Mouse (Mus musculus) adrenal gland, postnatal 10 days (tissue): Measurements from ENCODE around the gene Ngdn. TPM values are rescaled to one million over a fixed set of nuclear protein-coding genes. Genes with fewer than 3 reads are reported as not detected.
"Not testable (repeated sequence)": the region's sequence is repeated elsewhere in the genome, so short reads cannot be mapped to it uniquely, and the experiment has no call there.

Experiments
- DNase-seq: peaks from one replicate; pipeline ENCODE4 v3.0.0; 2021; ENCODE audit warnings: mixed read lengths
- total RNA-seq, 2 experiments: library from RNA; stranded (reverse); gene quantifications; 2 replicates each; pipeline ENCODE4 v1.2.3; 2021

Gene Ngdn
- total RNA-seq, 2 experiments from 2014 or later = 32.9 to 38.1 TPM

DNA sequence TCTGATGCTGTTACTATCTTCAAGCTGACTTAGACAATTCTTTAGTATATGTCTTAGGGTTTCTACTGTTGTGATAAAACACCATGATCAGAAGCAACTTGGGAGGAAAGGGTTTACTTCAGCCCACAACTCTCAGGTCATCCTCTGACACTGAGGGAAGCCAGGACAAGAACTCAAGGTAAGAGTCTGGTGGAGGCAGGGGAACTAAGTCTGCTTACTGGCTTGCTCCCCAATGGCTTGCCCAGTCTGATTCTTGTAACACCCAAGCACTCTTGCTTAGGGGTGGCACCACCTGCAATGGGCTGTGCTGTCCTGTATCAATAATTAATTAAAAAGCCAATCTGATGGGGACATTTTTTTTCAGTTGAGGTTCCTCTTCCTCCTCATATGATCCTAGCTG, 16.6 kb upstream of the Ngdn start:
- no peak for DNase-seq

DNA sequence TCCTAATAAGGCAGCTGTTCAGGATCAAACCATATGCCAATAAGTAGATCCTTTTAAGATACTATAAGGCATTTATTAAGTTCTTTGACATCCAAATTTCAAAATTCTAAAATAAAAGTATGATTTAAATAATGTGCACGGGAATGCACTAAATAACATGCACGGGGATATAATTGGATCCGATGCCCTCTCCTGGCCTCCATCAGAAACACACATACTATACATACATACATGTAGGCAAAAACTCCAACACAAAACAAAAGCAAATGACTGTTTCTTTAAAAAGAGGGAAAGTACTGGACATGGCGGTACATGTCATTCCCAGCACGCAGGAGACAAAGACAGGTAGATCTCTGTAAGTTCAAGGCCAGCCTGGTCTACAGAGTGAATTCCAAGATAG, 15.4 kb upstream of the Ngdn start:
- DNase-seq = not testable (repeated sequence)

DNA sequence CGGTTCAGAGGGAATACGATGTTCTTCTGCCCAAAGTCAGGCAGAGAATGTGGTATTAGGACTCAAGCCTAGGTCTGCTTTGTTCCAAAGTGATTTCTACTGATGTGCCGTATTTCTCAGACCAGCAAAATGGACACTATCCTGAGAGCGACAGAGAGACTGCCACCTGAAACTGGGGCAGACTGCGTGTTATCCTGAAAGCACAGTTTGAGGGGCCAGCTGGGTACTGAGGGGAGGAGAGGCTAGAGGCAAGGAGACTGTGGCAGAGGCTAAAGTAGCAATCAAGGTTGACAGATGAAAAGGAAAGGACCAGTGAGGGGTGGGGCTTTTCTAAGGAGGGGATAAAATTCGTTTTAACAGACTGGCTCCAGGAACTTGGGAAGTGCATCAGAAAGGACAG, 14.4 kb upstream of the Ngdn start:
- no peak for DNase-seq

DNA sequence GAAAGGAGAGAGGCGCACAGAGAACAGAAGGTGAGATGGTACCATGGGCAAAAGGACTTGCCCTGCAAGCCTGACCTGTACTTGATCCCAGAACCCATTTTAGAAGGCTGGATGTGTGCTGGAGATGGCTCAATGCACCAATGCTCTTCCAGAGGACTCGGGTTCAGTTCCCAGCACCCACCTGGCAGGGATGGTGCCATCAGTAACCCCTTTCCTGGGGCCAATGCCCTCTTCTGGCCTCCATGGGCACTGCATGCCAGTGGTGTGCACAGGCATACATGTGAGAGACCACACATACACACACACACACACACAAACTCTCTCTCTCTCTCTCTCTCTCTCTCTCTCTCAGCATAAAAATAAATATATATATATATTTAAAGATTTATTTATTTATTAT, 13.8 kb upstream of the Ngdn start:
- no peak for DNase-seq

DNA sequence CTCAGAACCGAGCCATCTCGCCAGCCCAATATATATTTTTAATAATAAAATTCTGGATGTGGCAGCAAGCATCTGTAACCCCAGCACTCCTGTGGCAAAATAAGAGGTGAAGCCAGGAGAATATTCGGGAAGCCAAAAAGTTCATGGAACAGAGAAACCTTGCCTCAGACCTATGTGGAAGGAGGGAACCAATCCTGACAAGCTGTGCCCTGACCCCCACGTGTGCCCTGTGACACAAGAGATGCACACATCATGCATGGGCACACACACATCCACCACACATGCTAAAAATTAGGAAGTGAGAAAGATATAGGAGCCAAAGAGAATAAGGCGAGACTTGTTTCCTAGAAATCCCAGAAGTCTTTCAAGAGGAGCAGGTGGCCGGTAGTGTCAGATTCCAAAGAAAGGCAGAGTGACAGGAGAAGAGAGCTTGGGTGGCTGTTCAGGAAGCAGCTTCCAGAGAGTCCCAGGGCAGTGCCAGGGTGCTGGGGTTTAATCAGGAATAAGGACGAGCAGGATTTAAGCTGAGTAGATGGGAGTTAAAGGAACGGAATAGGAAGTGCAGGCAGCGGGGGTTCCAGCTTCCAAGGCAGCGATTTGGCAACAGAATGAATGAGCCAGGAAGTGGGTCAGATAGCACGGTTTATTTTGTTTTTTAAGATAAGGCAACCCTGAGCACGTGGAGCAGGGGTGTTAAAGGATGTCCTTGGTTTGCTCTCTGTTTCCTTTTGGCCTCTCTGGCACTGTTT, 13.1 kb upstream of the Ngdn start:
- DNase-seq = peak; percentile 31

DNA sequence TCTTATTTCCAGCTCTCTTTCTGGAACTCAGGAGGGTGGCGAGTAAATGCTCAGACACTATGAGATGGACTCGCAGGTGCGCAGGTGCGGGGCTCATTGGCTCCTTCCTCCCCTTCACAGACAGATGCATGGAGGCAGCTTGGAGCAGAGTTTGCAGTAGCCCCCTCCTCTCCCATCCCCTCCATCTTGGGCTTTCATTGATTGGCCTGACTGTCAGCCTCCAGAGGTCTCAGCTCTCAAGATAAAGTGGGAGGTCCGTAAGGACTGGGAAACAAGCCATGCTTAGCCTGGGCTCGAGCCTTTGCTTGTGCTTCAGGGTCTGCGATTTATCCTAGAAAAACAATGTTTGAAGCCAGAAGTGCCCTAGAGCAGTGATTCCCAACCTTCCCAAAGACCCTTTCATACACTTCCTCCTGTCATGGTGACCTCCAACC, 12.6 kb upstream of the Ngdn start:
- DNase-seq = no peak

DNA sequence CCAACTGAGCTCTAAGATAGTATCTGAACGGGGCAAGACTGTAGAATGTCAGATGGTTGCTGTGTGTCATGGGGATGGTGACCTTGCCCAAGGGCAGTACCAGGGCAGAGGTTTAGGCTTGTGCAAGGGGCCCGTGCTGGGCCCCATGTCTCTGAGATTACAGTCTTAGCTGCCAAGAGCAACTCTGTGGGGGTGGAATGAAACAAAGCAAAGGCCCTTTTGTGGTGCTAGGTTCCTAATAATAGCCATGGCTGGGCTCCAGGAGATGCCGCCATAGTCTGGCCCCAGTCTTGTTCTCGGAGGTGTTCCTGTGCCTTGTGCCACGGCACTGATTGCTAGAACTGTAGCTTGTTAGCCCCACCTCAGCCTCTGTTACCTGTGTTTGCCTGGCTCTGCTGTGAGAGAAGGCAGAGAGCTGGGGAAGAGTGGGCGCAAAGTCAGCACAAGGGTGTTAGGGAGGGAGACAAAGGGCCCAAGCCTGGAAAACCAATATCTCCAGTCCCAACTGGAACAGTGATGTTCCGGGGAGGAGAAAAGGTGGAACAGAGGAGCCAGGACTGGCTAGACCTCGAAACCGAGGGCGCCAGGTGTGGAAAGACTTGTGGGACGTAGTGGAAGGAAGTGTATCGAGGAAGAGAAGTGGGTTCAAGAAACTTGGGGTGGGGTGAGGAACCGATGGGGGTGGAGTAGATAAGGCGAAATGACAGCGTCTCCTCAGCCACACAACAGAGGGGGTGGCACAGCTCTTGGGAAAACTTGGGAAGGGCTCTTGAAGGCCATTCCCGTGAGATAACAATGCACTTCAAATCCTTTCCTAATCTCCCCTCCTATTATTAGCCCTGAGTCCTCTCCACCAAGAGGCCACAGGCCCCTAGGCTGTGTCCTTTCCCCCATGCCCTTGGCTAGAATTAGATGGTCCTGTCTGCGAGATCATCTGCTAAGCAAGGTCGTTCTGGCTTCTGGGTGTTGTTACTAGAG, 11.1 kb upstream of the Ngdn start:
- peak; percentile 34 for DNase-seq

DNA sequence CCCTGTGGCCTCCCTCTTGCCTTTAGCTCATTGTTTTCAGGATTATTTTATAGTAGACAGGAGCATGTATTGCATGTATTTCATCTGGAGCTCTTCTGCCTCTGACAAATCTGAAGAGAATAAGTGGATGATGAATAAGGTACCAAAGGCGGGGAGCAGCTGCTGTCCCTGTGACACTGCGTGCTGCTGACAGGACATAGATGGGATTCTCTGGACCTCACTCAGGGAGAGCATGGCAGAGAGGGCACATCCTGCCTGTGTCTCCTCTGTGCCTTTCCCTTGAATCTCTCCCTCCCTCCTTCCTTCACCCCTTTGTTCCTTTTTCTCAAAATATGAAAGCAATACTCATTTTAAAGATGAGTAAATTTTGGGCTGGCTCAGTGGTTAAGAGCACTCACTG, 9.7 kb upstream of the Ngdn start:
- no peak for DNase-seq

DNA sequence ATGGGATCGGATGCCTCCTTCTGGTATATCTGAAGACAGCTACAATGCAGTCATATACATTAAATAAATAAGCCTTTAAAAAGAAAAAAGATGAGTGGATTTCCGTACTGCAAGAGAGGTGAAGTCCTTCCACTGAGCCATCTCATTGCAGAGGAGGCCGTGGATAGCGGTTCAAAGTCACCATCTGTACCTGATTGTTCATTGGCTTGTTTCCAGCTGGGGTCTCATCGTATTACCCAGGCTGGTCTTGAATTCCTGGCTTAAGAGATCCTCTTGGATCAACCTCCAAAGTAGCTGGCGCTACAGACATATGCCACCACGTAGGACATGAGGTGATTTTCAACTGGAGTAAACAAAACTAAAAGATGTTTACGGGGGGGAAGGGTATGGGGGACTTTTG, 9.3 kb upstream of the Ngdn start:
- no peak for DNase-seq

DNA sequence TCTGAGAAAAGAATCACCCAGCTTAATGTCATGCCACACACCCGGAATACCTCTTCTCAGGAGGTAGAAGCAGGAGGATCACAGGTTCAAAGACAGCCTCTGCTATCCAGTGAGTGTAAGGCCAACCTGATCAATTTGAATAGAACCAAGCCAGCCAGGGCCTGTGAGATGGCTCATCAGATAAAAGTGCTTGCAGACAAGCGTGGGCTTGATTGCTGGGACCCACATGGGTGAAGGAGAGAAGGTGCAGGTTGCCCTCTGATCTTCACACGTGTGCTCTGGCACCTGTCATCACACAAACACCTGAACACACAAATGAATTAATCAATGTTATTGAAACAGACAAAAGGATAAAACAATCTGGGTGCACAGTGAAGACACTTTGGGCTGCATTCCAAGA, 8.7 kb upstream of the Ngdn start:
- no peak for DNase-seq

DNA sequence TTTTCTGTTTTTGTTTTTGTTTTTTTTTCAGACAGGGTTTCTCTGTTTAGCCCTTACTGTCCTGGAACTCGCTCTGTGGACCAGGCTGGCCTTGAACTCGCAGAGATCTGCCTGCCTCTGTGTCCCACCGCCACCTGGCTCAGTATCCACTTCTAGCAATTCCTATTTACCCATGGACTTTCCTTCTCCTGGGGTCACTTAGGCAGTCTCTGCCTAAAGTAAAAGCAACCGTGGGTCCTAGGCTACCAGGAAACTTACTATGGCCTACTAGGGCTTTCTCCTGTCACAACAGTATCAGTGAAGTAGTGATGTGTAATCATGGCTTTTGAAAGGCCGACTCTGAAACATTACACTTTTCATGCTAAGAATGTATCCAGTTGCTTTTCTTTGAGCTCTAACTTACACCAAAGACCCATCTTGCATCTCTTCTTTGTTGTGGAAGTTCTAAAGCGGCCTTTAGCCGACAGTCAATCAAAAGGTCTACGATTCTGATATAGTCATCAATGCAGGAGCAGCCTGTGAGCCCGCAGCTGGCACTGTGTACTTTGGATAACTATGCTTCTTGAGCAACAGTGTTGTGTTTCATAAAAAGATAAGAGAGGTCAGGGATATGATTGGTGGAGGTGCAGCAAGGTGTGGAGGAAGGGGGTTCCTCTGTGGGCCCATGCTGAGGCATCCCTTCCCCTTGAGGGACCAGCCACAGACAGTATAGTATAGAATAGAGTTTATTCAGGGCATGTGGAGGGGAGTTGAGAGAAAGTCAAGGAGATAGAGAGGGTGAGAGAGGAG, 7.9 kb upstream of the Ngdn start:
- no peak for DNase-seq

DNA sequence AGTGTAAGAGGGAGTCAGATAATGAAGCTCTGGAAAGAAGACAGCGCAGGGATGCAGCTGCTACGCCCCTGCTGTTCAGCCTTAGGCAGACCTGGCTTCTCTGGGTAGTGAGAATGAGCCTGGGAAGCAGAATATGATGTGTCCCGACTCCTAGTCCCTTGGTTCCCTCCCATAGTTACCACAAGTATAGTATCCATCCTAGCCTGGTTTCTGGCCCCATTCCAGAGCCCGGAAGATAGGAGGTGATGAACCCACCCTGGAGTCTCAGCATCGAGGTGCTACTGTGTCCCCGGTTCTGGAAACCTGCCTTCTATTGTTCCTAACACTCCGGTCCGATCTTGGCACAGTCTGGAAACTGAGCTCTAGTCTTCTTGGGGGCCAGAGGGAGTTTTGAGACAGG, 6.8 kb upstream of the Ngdn start:
- DNase-seq = no peak

DNA sequence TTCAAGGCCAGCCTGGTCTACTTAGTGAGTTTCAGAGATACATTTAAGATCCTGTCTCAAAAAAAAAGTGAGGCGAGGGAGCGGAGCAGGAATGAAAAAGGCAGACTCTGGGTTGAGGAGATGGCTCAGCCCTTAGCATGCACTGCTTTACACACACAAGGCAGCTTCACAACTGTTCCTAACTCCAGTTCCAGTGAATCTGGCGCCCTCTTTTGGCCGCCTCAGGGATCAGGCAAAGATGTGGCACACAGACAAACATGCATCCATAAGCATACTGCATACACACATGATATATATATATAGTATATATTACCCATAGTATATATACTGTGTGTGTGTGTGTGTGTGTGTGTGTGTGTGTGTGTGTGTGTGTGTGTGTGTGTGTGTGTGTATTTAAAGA, 4.1 kb upstream of the Ngdn start:
- peak; percentile 26 for DNase-seq

DNA sequence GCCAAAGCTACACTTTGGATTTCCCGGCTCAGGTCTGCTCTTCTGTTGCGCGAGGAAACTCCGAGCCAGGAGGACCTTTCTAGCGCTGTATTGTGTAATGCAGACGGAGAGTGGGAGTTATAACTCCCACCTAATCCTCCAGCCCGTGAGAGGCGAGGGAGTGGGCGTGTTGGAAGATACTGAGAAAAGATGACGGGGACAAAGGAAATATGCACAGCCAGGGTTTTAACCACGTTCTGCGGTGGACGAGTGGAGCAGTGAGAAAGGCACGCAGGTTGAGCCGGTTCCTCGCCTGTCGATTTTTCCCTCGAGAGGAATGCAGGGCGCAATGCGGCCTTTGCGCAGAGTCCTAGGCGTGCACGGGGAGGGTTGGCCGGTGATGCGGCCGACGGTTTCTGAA, 663 bp upstream of the Ngdn start:
- no peak for DNase-seq

DNA sequence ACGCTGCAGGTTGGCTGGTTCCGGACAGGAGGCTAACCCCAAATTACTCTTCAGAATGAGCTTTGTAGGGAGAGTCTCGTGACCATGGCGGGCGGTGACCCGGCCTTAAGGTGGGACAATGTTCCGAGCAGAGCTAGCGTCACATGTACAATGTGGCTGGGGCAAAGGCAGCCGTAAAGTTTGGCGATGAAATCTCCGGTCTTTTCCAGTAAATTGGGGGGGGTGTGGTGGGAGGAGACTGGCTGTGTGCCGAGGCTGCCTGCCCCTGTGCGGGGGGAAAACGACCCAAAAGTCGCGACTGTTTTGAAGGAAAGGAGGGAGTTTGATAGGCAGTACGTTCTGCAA, 485 bp downstream of the Ngdn start:
- no peak for DNase-seq

DNA sequence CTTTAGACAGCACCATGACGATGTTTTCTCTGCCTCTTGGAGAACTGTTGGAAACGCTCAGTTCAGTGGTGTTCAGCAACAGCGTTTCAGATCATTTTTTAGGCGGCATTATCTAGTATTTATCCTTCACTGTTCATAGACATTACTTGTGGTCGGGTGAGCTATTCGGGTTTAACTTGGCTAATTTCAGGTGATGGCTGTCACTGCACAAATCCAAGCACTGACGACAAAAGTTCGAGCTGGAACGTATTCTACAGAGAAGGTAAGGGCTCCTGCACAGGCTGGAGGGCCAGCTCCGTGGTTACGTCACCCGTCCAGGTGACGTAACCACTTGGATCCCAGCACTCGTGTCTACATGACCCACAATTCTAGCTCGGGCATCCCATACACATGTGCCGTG, 1.6 kb downstream of the Ngdn start:
- DNase-seq = no peak

DNA sequence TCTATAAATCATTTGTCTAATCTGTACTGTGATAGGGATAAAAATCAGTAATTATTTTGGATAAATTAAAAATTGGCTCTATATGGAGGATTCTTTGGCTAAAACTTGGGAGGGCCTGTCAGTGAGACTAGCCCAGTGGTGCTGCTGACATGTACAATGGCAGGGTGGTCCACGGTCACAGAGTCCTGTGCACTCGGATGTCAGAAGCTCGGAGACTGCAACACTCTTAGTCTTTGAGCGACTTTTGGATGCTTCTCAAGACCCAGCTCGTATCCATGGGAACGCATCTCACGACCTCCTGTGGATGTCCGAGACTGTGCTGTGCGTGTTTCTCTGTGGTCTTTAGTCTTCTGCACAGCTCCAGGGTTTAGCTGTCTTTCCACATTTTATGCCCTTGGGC, 5.1 kb downstream of the Ngdn start:
- no peak for DNase-seq

DNA sequence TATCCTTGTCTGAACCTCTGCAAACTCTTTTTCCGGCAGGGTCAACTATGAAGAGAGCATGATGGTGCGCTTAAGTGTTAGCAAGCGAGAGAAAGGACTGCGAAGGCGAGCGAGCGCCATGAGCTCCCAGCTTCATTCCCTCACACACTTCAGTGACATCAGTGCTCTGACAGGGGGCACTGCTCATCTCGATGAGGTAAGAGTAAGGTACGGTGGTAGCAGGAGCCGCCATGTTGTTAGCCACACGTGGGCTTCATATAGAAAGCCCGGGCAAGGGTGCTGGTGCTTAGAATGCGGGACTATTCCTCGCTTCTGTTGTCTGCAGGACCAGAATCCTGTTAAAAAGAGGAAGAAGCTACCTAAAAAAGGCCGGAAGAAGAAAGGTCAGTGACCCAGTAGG, 7.8 kb downstream of the Ngdn start:
- no peak for DNase-seq

DNA sequence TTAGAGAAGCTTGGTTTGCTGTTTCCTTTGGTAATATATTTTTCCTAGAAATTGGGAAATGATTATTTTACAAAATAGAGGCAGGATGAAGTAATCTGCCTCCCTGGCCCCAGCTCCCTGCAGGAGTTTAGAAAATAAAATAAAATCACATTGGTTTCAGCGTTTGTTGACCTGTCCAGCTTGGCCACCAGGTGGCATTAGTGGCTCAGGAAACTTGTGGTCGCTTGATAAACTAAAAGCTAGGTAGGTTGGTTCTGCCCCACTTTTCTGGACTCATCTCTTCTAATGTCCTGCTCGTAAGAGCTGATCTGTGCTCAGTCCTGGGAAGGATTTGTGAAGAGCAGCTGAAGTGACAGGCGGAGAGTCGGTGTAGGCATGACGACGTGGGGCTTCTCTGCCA, 9.0 kb downstream of the Ngdn start:
- DNase-seq = peak; percentile 76

DNA sequence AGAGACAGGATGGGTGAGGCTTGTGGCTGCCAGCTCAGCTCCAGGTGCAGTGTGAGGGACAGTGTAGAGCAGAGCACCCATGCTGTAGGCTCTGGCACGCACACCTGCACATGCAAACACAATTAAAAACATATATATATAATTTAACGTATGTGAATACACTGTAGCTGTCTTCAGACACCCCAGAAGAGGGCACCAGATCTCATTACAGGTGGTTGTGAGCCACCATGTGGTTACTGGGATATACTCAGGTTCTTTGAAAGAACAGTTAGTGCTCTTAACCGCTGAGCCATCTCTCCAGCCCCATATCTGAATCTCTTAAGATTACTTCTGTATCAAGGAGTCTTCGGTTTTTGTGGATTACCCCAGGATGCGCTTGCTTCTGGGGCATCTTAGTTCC, 10.3 kb downstream of the Ngdn start:
- DNase-seq = no peak

DNA sequence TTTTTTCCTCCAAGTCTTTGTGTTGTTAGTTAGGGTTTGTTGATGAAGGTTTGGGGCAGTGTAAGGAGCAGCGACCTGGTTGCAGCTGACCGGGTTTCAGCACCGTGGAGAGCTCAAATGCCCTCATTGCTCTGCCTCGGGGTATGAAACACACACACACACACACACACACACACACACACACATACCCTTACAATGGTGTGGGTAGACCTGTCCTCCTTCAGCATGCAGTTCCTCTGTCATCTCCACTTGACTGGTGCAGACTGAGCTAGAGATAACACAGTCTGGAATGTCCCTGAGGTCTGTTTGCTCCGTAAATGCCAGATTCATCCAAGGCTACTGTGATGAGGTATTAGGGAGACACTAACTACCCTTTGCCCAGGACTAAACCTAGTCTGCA, 12.0 kb downstream of the Ngdn start:
- DNase-seq = peak; percentile 65

DNA sequence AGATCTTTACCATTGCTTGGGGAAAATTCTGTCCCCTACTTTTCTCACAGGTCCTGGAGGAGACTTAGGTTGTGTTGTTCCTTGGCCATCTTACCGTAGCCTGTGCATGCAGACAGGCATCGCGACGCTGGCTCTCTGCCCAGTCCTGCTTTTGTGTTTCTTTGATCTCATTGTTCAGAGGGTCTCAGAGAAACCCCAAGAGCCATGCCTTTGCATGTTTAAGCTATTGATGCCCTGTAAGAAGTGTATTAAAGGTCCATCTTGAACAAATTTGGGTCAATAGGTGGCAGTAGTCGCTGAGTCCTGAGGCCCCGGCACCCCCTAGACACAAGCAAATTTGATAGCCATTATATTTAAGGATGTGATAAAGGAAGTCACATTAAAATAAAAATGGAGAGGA, 12.4 kb downstream of the Ngdn start:
- DNase-seq = no peak

DNA sequence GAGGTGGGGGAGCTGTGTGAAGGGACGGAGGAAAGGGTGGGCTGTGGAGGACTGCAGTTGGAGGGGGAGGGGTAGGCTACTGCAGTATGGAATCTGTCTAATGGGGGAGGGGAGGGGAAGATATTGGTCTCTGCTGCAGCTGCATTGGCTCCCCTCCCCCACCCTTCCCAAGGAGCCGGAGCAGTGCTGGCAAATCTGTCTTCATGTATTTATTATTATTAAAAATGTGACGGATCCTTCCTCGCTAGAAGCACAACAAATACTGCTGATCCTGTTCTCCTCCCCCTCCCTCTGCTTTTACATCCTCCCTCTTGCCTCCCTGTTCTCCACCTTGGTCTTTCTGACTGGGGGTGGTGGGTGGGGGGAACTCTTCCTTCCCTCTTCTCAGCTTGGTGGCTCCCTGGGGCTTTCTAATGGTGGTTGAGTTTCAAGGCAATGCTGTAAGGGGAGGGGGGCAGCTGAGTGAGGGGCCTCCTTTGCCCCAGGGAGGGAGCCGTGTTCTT, 13.1 kb downstream of the Ngdn start:
- no peak for DNase-seq
